Mouse (Mus musculus) right cerebral cortex, postnatal 25 days (tissue): ENCODE data around the gene Pgls.

Source experiments
- DNase-seq: peaks from one replicate; pipeline ENCODE4 v3.0.0; 2022

Gene Pgls

GRCm38 (mm10) chr8:71639318-71639717 lies 47.3 kb downstream of the Pgls start:
- DNase-seq = no peak

- DNase-seq = no peak
Measured at GRCm38 (mm10) chr8:71645510-71645909, 53.5 kb downstream of the Pgls start.
